Mouse (Mus musculus): ENCODE results near the gene Utrn. TPM values are rescaled to one million over a fixed set of nuclear protein-coding genes. Genes with fewer than 3 reads are reported as not detected.

The Utrn gene
- total RNA-seq, 2 experiments from 2014 or later: 91.1 to 101 TPM

DNA sequence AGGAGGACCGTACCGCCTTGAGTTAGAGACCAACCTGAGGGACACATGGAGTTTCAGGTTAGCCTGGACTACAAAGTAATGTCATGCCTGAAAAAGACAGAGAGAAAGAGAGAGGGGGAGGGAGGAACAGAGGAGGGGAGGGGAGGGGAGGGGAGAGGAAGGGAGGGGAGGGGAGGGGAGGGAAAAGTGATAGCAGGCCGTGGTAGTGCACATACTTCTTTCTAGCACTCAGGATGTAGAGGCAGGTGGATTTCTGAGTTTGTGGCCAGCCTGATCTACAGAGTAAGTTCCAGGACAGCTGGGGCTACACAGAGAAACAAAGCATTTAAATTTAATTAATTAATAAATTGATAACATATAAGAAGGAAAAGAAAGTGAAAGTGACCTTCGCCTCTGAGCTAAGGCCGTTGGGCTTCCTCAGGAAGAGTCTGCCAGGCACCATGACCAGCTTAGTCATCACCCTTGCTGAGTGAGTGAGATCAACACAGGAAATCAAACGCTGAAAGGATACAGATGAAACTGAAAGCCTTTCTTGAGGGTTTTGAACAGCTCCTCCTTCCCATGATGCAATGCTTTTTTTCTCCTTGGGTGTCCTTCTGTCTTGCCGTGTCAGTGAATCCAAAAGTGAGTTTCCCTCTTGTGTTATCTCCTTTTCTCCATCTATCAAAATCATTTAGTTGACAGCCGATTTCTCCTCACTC, 5.6 kb upstream of the Utrn start:
- no peak for DNase-seq (ENCODE audit: low spot score in 2 of 2)

- no peak for DNase-seq (ENCODE audit: low spot score in 2 of 2)
Observed at GRCm38 (mm10) chr10:12869846-12870245, 681 bp upstream of the Utrn start.

GRCm38 (mm10) chr10:12868189-12869028, 756 bp downstream of the Utrn start:
- DNase-seq (ENCODE audit: low spot score in 2 of 2): peak; percentile 44 to 71

DNA sequence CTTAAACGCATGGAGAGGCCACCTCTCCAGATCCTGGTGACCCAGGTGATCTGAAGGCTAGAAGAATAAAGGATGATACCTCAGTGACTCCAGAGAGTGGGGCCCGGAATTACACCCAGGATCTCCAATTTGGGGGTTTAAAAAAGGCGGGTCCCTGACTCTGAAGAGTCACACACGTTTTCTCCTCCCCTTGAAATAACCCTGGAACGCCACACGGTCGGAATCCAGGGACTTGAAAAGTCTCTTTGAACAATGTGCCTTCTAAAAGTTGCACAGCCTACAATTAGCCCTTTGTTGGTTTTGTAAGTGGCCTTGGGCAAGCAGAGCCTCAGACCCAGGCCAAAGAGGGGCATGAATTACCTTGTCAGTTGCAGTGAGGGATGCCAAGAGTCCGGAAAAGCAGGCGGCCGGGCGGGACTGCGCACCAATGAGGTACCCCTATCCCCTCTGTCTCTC, 1.4 kb downstream of the Utrn start:
- DNase-seq (ENCODE audit: low spot score in 2 of 2): no peak

DNA sequence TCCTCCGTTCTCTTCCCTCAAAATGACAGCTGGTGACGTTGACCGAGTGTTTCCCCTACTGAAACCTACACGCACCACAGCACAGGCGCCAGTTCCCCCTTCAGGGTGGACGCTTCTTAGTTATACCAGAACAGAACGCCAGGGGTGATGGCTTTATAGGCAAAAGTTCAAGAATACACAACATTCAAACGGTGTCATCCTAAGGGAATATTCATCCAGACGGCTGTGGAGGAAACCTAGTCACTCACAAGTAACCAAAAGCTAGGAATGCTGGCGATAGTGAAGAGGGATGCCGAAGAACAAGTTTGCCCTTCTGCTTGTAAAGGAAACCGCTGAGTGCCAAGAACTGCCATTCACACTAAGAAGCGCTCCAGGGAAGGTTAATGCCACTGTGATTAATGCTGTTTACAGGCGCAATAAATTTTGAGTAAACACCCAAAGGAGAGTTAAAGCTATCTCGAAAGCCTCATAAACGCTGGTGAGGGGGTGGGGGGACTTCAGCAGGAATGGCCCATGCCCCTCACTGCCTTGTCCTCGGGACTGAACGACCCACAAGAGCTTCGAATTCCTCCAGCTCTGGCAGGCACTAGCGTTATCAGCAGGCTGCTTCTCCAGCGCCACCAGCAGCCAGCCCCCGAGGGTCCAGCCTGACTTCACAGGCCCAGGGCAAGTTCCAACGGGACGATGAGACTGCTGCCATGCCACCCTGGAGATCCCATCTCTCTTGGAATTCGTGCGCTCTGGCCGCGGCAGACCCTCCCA, 2.0 kb downstream of the Utrn start:
- DNase-seq (ENCODE audit: low spot score in 2 of 2): peak in 1 of 2 experiments; percentile 16

DNA sequence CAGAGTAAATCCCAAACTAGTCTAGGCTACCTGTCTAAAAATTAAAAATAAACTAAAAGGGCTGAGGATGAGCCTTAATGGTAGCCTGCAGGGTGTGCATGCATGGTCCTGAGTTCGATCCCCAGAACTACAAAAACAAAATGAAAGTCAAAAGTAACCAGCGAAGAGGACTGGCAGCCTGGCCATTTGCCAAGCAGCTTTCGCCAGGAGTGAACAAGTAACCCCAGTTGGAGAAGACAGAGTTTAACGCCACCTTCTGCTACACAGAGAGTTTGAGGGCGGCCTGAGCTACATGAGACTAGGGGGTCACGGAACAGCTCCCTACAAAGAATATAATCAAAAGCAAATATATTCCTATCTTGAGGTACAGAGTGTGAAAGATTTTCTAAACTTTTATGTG, 4.0 kb downstream of the Utrn start:
- DNase-seq (ENCODE audit: low spot score in 2 of 2): no peak

DNA sequence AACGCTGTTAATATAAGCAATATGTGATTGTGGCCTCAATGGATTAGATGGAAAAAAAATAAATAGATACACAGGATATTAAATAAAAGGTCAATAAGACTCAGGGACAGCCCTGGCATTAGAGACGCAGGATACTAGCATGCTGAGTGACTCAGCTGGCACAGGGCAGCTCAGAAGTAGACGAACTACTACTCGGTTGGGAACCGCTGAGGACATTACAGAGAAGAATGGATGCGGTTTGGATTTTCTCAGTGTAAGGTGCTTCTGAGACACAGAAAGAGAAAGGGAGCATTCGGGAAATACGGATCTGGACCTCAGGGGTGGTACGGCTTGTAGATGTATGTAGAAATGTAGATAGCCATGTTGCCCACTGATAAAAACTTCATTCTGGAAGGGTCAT, 5.6 kb downstream of the Utrn start:
- no peak for DNase-seq (ENCODE audit: low spot score in 2 of 2)

DNA sequence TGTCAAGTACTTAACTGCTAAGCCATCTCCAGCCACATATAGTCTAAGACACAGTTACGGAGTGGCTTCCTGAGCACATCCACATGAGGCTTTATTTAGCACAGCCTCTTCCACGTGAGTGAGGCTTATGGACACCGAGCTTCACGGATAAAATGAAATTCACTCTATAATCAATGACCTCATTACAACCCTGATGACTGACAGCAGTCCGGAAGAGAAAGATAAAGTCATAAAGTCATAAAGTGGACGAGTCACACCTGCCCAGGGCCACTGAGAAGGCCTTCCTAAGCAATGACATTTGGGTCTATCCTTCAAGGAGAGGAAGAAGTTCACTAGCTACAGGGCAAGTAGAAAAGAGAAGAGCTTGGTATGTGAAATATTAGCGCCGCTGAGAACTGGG, 7.1 kb downstream of the Utrn start:
- DNase-seq (ENCODE audit: low spot score in 2 of 2): no peak

GRCm38 (mm10) chr10:12861381-12861780, 7.8 kb downstream of the Utrn start:
- no peak for DNase-seq (ENCODE audit: low spot score in 2 of 2)

DNA sequence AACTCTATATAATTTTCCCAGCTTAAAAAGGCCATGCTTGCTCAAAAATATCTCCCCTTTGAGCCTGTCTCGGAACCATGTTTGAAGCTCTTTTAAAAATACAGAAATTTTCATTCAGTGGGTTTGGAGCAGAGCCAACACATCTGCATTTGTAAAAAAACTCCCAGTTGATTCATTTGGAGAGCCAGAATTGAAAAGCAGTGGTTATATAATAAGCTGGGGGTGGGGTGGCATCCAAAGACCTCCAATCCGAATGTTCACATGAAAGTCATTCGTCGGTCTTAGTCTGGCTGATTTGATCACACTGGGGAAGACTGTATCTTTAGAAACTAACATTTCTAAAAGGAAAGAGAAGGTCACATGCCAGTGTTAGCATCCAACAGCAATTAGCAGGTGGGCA, 8.4 kb downstream of the Utrn start:
- DNase-seq (ENCODE audit: low spot score in 2 of 2): no peak

GRCm38 (mm10) chr10:12860331-12860730, 8.8 kb downstream of the Utrn start:
- DNase-seq (ENCODE audit: low spot score in 2 of 2): no peak

- no peak for DNase-seq (ENCODE audit: low spot score in 2 of 2)
Observed at GRCm38 (mm10) chr10:12858017-12858416, 11.1 kb downstream of the Utrn start.

DNA sequence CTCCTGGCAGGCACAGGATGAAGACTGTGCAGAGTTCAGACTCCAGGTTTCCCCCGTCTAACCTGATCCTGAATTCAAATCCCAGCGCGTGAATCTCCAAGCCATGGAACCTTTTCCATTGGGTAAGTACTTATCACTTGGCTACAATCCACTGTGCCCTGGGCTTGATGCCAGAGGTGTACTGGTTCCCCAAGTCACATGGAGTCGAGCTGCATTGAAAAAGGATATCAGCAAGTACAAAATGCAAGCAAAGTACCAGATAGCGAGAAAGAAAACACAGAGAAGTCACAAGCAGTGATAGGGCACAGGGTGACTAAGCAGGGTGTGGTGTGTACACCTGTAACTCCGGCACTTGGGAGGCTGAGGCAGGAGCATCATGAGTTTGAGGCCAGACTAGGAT, 14.9 kb downstream of the Utrn start:
- DNase-seq (ENCODE audit: low spot score in 2 of 2): peak in 1 of 2 experiments; percentile 22

DNA sequence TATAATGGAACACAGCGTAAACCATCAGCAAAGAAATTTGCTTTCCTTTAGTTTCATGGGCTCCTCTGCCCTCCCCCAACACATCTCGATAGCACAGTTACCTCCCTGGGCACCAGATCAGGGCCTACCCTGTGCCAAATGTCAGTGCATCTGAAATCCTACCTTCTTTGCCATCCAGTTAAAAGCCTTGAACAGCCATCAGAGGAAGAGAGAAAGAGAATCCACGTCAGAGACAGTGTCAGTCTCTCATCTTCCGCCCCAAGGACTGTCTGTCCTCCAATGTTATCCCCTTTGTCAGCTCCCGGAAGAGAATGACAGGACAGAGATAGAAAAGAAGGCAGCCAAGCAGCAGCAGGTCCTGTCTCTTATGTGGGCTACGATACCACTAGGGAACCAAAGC, 15.4 kb downstream of the Utrn start:
- peak in 1 of 2 experiments; percentile 13 for DNase-seq (ENCODE audit: low spot score in 2 of 2)

GRCm38 (mm10) chr10:12853196-12853620, 16.0 kb downstream of the Utrn start:
- DNase-seq (ENCODE audit: low spot score in 2 of 2): no peak

- DNase-seq (ENCODE audit: low spot score in 2 of 2): no peak
Observed at GRCm38 (mm10) chr10:12852416-12853195, 16.6 kb downstream of the Utrn start.

DNA sequence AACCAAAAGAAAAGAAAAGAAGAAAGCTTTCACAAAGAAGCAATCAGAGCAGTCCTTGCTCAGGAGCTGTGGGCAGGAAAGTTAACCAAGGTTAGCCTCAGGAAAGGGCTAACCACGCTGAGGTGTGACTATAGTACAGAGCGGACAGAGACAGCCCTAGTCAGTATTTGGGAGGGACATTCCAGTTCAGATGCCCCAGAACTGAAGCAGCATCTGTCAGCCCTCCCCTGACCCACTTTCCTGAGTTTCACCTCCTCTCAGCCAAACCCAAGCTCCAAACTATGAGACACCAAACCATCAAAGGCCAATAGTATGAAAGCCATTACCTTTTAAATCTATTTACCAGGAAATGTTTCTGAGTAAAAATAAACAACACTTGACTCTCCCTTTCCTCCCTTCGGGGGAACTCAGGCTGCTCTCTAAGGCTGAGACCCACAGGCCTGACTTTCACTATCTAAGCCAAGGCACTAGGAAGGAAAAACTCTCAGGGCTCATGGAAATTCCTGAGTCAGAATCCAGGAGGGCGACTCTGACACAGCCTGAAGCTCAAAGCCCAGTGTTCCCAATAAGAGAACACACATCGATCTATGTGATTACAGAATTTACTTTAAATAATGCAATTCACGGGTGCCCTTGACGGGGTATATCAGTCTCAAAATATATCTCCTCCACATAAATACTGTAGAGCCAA, 18.2 kb downstream of the Utrn start:
- DNase-seq (ENCODE audit: low spot score in 2 of 2): no peak

GRCm38 (mm10) chr10:12848322-12849108, 20.6 kb downstream of the Utrn start:
- no peak for DNase-seq (ENCODE audit: low spot score in 2 of 2)

DNA sequence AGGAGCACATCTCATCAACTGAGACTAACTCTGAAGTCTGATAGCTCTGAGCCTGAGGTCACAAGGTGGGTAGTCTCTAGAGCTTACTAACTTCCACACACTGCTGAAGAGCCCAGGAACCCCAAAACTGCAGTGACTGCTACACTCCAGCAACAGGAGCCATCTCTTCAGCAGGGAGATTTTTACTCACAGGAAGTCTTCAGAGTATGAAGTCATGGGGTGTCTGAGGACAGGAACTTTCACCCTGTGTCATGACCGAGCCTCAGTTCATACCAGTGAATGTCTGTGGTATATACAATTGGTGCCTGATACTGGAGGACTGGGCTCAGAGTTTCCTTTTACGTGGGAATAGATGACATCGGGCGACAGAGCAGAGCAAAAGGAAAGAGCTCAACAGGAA, 26.6 kb downstream of the Utrn start:
- no peak for DNase-seq (ENCODE audit: low spot score in 2 of 2)

Data from adrenal gland, postnatal 4 days (tissue).